Mouse (Mus musculus): ENCODE measurements at regions not wholly inside any gene's neighbourhood (a gene's known extent, or its start where the extent isn't known, plus 50 kb on each side); places are given as distances from the start of the nearest gene placed in this dataset.

GRCm38 (mm10) chr16:75291194-75291593, 294.7 kb downstream of the Lipi start:
- TF ChIP-seq CTCF (IDR thresholded peaks at IDR 0.05; ENCODE audit: borderline replicate concordance, insufficient read depth, low read depth, low read length): no peak
- TF ChIP-seq POLR2A (IDR thresholded peaks at IDR 0.05; ENCODE audit: borderline replicate concordance, insufficient read depth, low read length): no peak

GRCm38 (mm10) chr16:75287150-75287549, 298.7 kb downstream of the Lipi start:
- WGBS: 83% methylated on average over 1 of the region's 1 CpGs
- H3K27ac ChIP-seq (ENCODE audit: insufficient read depth, low read length): no peak overlapping the region
- no peak overlapping the region for H3K4me3 ChIP-seq (replicated peaks; ENCODE audit: insufficient read depth, low read depth, low read length)
- H3K27me3 ChIP-seq (ENCODE audit: control insufficient read depth, insufficient read depth, low read length): no peaks in the 10 kb centered on the region
- DNase-seq: no peak
- H3K4me1 ChIP-seq (ENCODE audit: control insufficient read depth, insufficient read depth, low read length): no peaks in the 10 kb centered on the region
- TF ChIP-seq CTCF (IDR thresholded peaks at IDR 0.05; ENCODE audit: borderline replicate concordance, insufficient read depth, low read depth, low read length) (no peak), POLR2A (IDR thresholded peaks at IDR 0.05; ENCODE audit: borderline replicate concordance, insufficient read depth, low read length) (no peak)

More at GRCm38 (mm10) chr16:75291194-75291593, 294.7 kb downstream of the Lipi start:
- DNase-seq: no peak
- H3K4me3 ChIP-seq (replicated peaks; ENCODE audit: insufficient read depth, low read depth, low read length): no peak overlapping the region
- H3K27ac ChIP-seq (ENCODE audit: insufficient read depth, low read length): no peak overlapping the region
- 39% methylated on average over 4 of the region's 4 CpGs for WGBS
- no peaks in the 10 kb centered on the region for H3K27me3 ChIP-seq (ENCODE audit: control insufficient read depth, insufficient read depth, low read length)
- H3K4me1 ChIP-seq (ENCODE audit: control insufficient read depth, insufficient read depth, low read length): no peaks in the 10 kb centered on the region

GRCm38 (mm10) chr16:75285811-75286210, 300.1 kb downstream of the Lipi start:
- no peaks in the 10 kb centered on the region for H3K27me3 ChIP-seq (ENCODE audit: control insufficient read depth, insufficient read depth, low read length)
- TF ChIP-seq POLR2A (IDR thresholded peaks at IDR 0.05; ENCODE audit: borderline replicate concordance, insufficient read depth, low read length) (no peak), CTCF (IDR thresholded peaks at IDR 0.05; ENCODE audit: borderline replicate concordance, insufficient read depth, low read depth, low read length) (no peak)
- no peaks in the 10 kb centered on the region for H3K4me1 ChIP-seq (ENCODE audit: control insufficient read depth, insufficient read depth, low read length)
- H3K27ac ChIP-seq (ENCODE audit: insufficient read depth, low read length): no peak overlapping the region
- no peak for DNase-seq
- WGBS: 79% methylated on average over 2 of the region's 2 CpGs
- H3K4me3 ChIP-seq (replicated peaks; ENCODE audit: insufficient read depth, low read depth, low read length): no peak overlapping the region

GRCm38 (mm10) chr16:75263903-75264302, 322.0 kb downstream of the Lipi start:
- Histone ChIP-seq H3K27ac (ENCODE audit: insufficient read depth, low read length) (no peak overlapping the region), H3K27me3 (ENCODE audit: control insufficient read depth, insufficient read depth, low read length) (no peaks in the 10 kb centered on the region), H3K4me3 (replicated peaks; ENCODE audit: insufficient read depth, low read depth, low read length) (no peak overlapping the region), H3K4me1 (ENCODE audit: control insufficient read depth, insufficient read depth, low read length) (no peaks in the 10 kb centered on the region)
- WGBS: 49% methylated on average over 6 of the region's 6 CpGs
- TF ChIP-seq CTCF (IDR thresholded peaks at IDR 0.05; ENCODE audit: borderline replicate concordance, insufficient read depth, low read depth, low read length) (no peak), POLR2A (IDR thresholded peaks at IDR 0.05; ENCODE audit: borderline replicate concordance, insufficient read depth, low read length) (no peak)
- no peak for DNase-seq

- DNase-seq: no peak
- no peaks in the 10 kb centered on the region for H3K4me1 ChIP-seq (ENCODE audit: control insufficient read depth, insufficient read depth, low read length)
- 89% methylated on average over 1 of the region's 1 CpGs for WGBS
- TF ChIP-seq CTCF (IDR thresholded peaks at IDR 0.05; ENCODE audit: borderline replicate concordance, insufficient read depth, low read depth, low read length): no peak
- TF ChIP-seq POLR2A (IDR thresholded peaks at IDR 0.05; ENCODE audit: borderline replicate concordance, insufficient read depth, low read length): no peak
- H3K27me3 ChIP-seq (ENCODE audit: control insufficient read depth, insufficient read depth, low read length): no peaks in the 10 kb centered on the region
- H3K4me3 ChIP-seq (replicated peaks; ENCODE audit: insufficient read depth, low read depth, low read length): no peak overlapping the region
- H3K27ac ChIP-seq (ENCODE audit: insufficient read depth, low read length): no peak overlapping the region
These were observed 330.9 kb downstream of the Lipi start for GRCm38 (mm10) chr16:75254981-75255380.

- 30% methylated on average over 5 of the region's 5 CpGs for WGBS
- Histone ChIP-seq H3K27ac (ENCODE audit: insufficient read depth, low read length) (no peak overlapping the region), H3K4me3 (replicated peaks; ENCODE audit: insufficient read depth, low read depth, low read length) (no peak overlapping the region), H3K27me3 (ENCODE audit: control insufficient read depth, insufficient read depth, low read length) (no peaks in the 10 kb centered on the region), H3K4me1 (ENCODE audit: control insufficient read depth, insufficient read depth, low read length) (no peaks in the 10 kb centered on the region)
- TF ChIP-seq CTCF (IDR thresholded peaks at IDR 0.05; ENCODE audit: borderline replicate concordance, insufficient read depth, low read depth, low read length): no peak
- no peak for TF ChIP-seq POLR2A (IDR thresholded peaks at IDR 0.05; ENCODE audit: borderline replicate concordance, insufficient read depth, low read length)
- DNase-seq: no peak
These were observed 336.7 kb downstream of the Lipi start for GRCm38 (mm10) chr16:75249170-75249569.

- no peak overlapping the region for H3K4me3 ChIP-seq (replicated peaks; ENCODE audit: insufficient read depth, low read depth, low read length)
- no peaks in the 10 kb centered on the region for H3K4me1 ChIP-seq (ENCODE audit: control insufficient read depth, insufficient read depth, low read length)
- WGBS: 92% methylated on average over 2 of the region's 2 CpGs
These were observed 345.5 kb downstream of the Lipi start for GRCm38 (mm10) chr16:75240383-75240782.

GRCm38 (mm10) chr16:75232133-75232532, 353.7 kb downstream of the Lipi start:
- 85% methylated on average over 1 of the region's 1 CpGs for WGBS
- TF ChIP-seq CTCF (IDR thresholded peaks at IDR 0.05; ENCODE audit: borderline replicate concordance, insufficient read depth, low read depth, low read length): no peak
- no peak for TF ChIP-seq POLR2A (IDR thresholded peaks at IDR 0.05; ENCODE audit: borderline replicate concordance, insufficient read depth, low read length)
- H3K27ac ChIP-seq (ENCODE audit: insufficient read depth, low read length): no peak overlapping the region
- no peaks in the 10 kb centered on the region for H3K4me1 ChIP-seq (ENCODE audit: control insufficient read depth, insufficient read depth, low read length)
- H3K4me3 ChIP-seq (replicated peaks; ENCODE audit: insufficient read depth, low read depth, low read length): no peak overlapping the region
- H3K27me3 ChIP-seq (ENCODE audit: control insufficient read depth, insufficient read depth, low read length): no peaks in the 10 kb centered on the region
- no peak for DNase-seq

More at GRCm38 (mm10) chr16:75240383-75240782, 345.5 kb downstream of the Lipi start:
- no peak for DNase-seq
- TF ChIP-seq CTCF (IDR thresholded peaks at IDR 0.05; ENCODE audit: borderline replicate concordance, insufficient read depth, low read depth, low read length) (no peak), POLR2A (IDR thresholded peaks at IDR 0.05; ENCODE audit: borderline replicate concordance, insufficient read depth, low read length) (no peak)
- Histone ChIP-seq H3K27me3 (ENCODE audit: control insufficient read depth, insufficient read depth, low read length) (no peaks in the 10 kb centered on the region), H3K27ac (ENCODE audit: insufficient read depth, low read length) (no peak overlapping the region)
